Mouse (Mus musculus): ENCODE results near the gene Fndc5.

DNA sequence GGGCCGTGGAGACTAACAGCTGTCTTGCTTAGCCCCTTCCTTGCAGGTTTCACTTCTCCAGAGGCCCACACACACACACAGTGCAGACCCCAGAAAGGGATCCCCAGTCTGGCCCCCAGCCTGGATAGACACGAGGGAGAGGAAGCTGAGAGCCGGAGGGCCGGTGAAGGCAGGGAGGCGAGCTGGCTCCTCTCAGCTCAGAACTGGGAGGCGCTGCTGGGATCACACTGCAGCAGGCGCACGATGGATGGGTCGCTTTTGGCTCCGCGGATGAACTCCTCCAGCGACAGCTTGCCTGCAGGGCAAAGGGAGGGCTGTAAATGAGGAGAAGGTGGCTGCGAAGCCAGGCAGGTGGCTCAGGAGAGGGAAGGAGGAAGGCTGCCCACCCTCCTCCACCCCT lies 24.6 kb upstream of the Fndc5 start:
- TF ChIP-seq POLR2A (IDR thresholded peaks at IDR 0.05; ENCODE audit: extremely low read depth, insufficient read depth, low read length) (no peak), CTCF (IDR thresholded peaks at IDR 0.05; ENCODE audit: low read depth, low read length) (no peak)

Measured in liver, adult 2 months (tissue).